Mouse (Mus musculus) liver, postnatal 0 days (tissue): ENCODE data around the gene Tpcn1.

ENCODE experiments used
- CTCF ChIP-seq: sonication (generic); IDR thresholded peaks from 2 replicates; pipeline ENCODE4 v1.5.1; 2016; ENCODE audit warnings: antibody characterized with exemption, low read depth
- EP300 ChIP-seq: IDR thresholded peaks from 2 replicates; pipeline ENCODE4 v1.6.1; 2016; ENCODE audit warnings: antibody characterized with exemption, low read depth, mild to moderate bottlenecking

GRCm38 (mm10) chr5:120562956-120563913, 25.2 kb downstream of the Tpcn1 start:
- TF ChIP-seq CTCF (no peak), EP300 (no peak)
